Mouse (Mus musculus) heart, postnatal 0 days (tissue): ENCODE measurements around the gene Akr1d1.

Experiments used
- CTCF ChIP-seq: IDR thresholded peaks from 2 replicates; pipeline ENCODE4 v1.5.1; 2016; ENCODE audit warnings: antibody characterized with exemption, control low read depth, low read depth
- EP300 ChIP-seq: IDR thresholded peaks from 2 replicates; pipeline ENCODE4 v1.6.1; 2016; ENCODE audit warnings: antibody characterized with exemption, low read depth

- TF ChIP-seq CTCF (no peak), EP300 (no peak)
Observed at GRCm38 (mm10) chr6:37486502-37486901, 43.5 kb upstream of the Akr1d1 start.
